Mouse (Mus musculus) frontal cortex, adult 2 months (tissue): Measurements from ENCODE around the gene Anks1. TPM values are rescaled to one million over a fixed set of nuclear protein-coding genes. Genes with fewer than 3 reads are reported as not detected.
A peak's percentile ranks its signal among the peaks of the same experiment; 100 is the strongest.

Source experiments
- DNase-seq, 2 experiments: peaks; one replicate each; pipeline ENCODE4 v3.0.0; 2022; ENCODE audit warnings: low spot score in 1 of 2; ENCODE audit errors: extremely low spot score in 1 of 2
- polyA plus RNA-seq: library from polyadenylated mRNA; depleted of rRNA; stranded (reverse); fragments of >200 nt; gene quantifications from 2 replicates; pipeline ENCODE4 v1.2.3, GENCODE M21; 2012

Anks1 gene
- polyA plus RNA-seq, 1 experiment: 32.3 TPM

DNA sequence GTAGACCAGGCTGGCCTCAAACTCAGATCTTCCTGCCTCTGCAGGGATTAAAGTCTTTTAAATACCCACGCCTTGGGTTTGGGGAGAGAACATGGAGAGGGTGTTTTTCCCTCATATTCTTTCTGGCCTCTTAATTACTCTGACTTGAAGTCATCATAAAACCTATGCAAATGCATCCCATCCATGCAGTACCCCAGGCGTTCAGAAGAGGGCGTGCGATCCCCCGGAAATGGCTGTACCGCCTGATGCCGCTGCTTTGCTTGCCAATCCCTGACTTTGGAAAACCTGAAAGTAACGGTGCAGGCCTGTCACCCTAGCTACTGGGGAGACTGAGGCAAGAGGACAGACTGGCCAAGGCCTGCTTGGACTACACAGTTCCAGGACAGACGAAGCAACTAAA, 172.3 kb downstream of the Anks1 start:
- peak in 1 of 2 experiments; percentile 66 for DNase-seq

DNA sequence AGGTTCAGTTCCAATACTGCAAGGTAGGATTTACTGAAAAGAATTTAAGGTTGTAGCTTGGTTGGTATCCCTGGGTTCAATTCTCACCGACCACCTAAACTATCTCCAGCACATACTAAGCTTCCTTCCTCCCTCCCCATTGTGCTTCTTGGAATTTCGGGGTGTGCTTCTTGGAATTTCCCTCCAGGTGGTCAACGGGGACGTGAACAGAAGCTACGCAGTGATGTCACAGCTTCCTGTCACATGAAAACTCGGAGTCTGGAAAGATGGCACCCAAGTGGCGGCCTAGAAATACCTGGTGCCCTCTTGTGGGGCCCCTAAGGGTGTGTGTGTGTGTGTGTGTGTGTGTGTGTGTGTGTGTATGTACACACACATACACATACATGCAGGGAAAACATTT, 172.8 kb downstream of the Anks1 start:
- no peak for DNase-seq

DNA sequence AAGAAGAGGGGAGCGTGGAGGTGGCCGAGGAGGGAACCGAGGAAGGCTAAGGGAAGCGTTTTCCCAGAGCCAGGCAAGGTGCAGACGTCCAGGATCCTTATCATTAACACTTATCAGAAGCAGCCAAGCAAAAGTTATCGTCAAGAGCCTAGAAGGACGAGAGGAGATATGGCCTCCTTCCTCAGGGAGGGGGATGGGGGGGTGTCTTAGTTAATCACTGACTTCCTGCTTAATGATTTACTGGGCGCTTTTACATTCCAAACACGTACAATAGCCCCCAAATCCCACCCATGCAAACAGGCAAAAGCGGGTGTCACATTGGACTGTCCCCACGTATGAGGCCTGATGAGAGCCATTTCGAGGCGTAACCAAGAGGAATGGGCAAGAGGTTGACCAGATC, 173.8 kb downstream of the Anks1 start:
- DNase-seq: no peak

DNA sequence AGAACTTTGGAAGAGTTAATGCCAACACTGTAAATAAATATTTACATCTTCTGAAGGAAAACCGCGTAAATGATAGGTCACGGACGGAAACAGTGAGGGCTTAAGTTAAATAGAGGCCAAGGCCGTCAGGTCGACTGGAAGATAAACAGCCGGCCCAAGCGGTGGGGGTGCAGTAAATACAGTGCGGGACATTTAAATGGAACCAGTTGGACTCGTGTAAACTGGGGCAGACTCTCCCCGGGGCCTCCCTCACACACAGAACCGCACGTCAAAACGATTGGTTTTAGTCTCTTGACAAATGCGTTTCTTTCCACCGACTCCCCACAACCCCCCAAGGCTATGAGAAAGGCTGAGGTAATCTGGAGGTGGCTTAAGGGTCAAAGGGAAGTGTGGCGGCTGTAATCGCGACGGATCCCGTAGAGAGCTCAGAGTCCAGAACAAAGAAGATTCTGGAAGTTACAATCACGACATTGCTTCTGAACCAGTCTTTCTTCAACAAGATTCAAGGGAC, 175.3 kb downstream of the Anks1 start:
- DNase-seq: no peak

DNA sequence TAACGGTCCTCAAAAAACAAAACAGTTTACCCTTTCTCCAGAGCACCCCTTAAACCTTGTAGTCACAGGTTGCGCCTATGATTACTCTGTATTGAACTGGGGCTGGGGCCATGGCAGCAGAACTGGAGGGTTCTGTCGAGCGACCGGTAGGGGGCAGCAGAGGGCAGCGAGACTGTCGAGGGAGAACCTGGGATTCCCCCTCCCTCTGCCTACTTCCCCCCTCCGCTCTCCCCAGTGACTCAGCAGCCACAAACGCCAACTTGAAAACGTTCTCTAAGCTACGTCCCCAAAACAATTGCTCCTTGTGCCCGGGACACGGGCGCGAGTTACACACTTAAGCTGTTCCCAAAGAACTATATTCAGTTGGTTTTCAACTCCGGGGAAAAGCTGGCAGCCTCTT, 175.9 kb downstream of the Anks1 start:
- DNase-seq: peak; percentile 58 to 94

DNA sequence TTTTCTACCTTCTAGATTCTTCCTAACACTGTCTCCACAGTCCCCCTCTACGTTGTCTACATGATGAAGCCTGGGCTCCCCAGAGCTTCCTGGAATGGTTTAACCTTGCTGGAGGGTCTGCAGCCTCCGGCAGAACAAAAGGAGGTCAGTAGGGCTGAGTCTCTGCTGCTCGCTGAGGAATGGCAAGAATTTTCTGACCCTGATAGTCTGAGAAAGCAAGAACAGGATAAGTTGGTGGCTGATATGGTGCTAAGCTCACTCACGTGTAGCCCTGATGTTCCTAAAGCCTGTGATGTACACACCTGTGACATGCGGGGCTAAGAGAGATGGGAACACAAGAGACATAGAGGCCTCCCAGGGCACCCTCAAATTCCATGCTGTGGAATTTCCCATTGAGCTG, 178.3 kb downstream of the Anks1 start:
- no peak for DNase-seq

DNA sequence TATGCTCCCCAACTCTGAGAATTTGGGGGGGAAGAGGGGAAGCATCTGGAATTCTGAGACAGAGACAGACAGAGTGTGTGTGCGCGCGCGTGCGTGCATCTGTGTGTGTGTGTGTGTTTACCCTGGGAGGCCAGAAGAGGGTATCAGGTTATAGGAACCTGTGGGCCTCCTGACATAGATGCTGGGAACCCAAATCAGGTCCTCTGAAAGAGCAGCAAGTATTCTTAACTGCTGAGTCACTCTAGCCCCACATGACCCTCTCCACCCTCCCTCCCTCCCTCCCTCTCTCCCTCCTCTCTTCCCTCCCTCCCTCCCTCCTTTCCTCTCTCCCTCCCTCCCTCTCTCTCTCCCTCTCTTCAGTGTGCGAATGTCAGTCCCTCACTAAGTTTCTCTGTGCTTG, 179.6 kb downstream of the Anks1 start:
- no peak for DNase-seq

DNA sequence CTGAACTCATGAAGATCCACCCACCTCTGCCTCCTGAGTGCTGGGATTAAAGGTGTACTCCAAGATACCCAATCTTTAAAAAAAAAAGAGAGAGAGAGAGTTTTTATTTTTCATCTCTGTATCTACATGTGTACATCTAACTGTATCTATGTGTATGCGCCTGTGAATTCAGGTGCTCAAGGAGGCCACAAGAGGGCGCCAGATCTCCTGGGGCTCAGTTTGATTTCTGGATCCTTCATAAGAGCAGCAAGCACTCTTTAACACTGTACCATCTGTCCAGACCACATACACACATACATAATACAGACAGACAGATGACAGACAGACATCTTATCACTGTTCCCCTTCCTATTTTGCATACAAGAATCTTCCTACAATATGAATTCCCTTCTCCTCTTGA, 183.2 kb downstream of the Anks1 start:
- no peak for DNase-seq

DNA sequence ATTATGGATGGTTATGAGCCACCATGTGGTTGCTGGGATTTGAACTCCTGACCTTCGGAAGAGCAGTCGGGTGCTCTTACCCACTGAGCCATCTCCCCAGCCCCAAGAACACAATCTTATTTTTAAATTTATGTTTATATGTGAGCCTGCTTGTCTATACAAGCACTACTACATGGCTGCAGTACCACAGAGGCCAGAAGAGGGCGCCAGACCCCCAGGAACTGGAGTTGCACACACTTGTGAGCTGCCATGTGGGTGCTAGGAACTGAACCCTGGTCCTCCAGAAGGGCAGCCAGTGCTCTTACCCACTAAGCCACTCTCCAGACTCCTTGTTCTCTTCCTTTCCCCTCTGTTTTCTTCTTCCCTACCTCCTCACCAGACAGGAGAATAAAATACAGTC, 184.7 kb downstream of the Anks1 start:
- DNase-seq: no peak

DNA sequence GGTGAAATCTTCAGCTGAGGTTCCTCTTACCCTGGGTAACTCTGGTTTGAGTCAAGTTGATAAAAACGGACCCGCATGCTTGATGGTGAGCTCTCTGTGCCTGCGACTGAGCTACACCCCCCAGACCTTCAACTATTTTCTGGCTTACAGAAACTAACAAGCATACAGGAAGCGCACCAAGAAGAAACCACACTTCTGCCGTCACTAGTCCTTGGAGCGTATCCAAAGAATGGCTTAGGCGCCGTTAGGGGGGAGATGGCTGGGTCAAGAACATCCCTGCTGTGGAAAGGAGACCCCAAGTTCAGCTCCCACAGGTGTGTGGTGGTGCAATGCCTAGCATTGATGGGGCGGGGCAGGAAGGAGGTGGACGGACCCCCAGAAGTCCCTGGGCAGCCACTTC, 187.3 kb downstream of the Anks1 start:
- no peak for DNase-seq

DNA sequence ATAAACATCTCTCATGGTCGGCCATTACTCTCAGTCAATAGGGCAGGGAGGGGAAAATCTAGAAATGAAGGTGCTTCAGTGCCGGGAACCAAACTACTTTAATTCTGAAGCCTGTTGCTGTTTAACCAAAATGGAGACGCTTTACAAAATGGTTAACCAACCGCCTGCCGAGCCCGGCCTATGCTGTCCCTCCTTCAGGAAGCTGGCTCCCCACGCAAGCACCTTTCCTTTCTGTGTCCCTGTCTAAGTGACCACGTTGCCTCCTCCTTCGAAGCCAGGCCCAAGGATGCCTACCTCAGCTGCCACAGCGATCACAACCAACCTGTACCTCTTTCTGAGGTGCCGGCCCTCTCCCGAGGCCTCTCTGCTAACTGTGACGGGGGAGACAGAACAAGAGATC, 188.2 kb downstream of the Anks1 start:
- no peak for DNase-seq

DNA sequence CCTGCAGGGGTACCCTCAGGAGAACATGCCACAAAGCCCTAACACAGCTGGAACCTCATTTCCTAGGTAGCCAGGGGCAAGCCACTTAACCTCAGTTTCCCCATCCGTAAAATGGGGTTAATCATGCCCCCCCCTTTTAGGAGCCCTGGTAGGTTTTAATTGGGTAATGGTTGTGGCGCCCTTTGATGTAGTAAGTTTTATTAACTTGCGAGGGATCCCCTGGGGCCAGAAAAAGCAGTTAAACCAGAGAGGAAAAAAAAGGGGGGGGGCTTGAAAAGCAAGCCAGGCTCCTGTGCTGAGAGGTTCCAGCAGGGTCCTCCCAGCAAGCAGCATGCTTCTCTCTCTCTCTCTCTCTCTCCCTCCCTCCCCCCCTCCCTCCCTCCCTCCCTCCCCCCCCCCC, 190.0 kb downstream of the Anks1 start:
- no peak for DNase-seq

DNA sequence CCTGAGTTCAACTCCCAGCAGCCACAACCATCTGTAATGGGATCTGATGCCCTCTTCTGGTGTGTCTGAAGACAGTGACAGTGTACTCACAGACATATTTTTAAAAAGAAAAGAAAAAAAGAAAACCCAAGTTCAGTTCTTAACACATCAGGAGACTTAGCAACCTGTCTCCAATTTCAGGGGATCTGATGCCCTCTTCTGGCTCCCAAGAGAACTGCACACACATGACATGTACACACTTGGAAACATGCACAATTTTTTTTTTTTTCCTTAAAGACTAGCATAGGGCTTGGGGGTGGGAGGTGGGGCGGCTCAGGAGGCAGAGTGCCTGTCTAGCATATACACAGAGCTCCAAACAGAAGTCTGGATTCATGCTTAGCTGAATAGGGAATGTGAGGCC, 191.6 kb downstream of the Anks1 start:
- no peak for DNase-seq

DNA sequence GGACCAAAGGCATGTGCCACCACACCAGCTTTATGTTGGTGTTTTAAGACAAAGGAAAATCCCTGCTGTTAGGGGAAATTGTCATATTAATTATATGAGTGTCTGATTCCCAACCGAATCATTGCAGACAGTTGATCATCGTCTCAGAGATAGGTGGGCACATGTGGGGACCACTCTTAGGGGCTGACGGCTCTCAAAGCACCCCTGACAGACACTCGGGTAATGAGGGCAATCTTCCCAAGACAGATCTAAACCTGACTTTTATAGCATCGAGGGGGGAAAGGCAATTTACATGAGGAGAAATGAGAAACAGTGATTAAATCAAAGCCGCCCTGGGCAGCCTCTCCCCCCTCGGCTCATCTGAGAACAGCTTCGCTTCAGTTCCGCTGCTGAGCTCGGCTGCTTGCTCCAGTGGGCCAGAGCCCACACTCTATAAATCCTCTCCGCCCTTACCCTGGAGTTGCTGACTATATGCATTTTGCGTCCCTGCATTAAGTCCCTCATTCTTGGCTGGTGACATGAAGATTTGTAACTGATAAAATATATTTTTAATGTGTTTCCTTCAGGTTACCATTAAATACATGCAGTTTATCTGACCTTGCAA, 192.3 kb downstream of the Anks1 start:
- no peak for DNase-seq

DNA sequence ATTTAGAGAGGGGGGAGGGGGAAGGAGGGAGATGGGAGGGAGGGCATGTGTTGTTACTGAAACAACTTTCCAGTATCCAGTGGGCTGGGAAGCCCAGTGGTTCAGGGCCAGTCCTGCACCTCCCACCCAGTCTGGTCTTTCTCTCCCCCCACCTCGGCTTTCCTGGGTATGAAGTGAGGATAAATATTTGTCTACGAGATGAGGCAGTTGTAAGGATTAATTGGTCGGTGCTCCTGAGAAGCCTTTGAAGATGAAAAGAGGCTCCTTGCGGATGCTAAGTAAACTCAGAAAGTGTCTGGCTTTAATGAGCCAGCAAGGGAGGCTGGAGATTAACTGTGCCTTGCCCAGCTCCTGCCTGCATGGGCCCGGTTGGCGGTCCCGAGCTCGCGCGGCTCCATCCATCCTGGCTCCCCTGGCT, 192.8 kb downstream of the Anks1 start:
- no peak for DNase-seq

DNA sequence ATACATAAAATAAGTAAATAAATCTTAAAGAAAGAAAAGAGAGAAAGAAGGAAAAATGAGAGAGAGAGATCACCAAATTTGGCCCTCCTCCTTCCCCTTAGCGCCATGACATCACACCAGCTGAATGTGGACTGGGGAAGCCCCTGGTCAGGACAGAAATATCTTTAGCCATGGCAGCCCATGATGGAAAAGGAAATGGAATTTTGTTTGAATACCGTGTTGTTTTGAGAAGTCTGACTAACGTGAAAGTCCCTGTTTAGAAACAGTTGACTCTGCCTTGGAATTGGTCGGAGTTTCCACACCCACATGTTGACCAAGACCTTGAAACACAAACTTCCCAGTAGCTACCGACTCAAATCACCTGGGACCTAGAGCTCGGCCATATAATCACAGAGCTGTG, 195.3 kb downstream of the Anks1 start:
- DNase-seq: no peak

DNA sequence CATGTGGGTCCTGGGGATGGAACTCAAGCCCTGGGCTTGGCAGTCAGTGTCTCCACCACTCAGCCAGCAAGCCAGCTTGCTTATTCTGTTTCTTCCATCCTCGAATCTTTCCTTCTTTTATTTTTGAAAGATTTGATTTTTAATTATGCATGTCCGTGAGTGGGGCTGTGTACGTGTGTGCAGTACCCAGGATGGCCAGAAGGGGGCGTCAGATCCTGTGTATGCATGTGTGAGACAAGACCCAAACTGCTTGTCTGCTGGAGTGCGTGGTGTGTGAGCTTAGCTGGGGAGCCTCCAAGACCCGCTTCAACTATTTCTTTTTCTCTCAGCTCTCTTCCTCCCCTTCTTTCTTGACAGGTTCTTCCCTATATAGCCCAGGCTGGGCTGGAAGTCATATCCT, 197.2 kb downstream of the Anks1 start:
- no peak for DNase-seq

DNA sequence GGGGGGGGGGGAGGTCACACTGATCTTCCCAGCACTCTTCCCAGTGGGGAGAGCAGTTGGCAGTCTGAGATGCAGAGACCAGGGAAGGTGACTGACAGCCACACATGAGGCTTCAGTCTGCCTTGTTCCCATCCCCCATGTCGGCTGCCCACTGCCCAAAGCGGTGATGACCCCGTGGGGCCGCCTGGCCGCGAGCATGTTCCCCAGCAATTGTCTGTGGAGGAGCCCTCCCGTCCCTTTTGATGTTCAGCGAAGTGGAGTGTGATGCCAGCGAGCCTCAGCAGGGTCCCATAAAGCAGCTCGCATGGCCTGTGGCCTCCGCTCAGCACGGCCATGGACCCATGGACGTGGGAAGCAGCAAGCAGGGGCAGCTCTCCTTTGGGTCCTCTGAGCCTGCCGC, 198.2 kb downstream of the Anks1 start:
- DNase-seq: no peak

DNA sequence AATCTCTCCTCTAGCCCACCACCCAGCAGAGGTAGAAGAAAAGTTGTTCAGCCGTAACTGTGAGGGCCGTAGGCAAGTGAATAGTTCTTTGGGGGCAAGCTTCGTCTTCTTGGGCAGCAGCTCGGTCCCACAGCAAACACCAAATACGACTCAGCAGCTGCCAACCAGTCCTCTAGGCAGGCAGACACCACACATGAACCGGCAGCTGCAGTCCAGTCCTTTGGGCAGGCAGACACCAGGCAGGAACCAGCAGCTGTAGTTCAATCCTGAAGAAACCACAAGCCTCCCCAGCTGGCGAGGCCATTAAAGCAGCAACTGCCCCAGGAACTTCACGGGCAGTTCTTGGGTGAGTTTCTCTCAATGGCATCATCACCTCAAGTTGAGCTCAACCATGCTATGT, 203.2 kb downstream of the Anks1 start:
- no peak for DNase-seq
